Mouse (Mus musculus) adrenal gland, adult (tissue): ENCODE measurements at regions not wholly inside any gene's neighbourhood (a gene's known extent, or its start where the extent isn't known, plus 50 kb on each side); places are given as distances from the start of the nearest gene placed in this dataset.
A peak's percentile ranks its signal among the peaks of the same experiment; 100 is the strongest.

Experiments
- DNase-seq, 2 experiments: peaks; one replicate each; pipeline ENCODE4 v3.0.0; 2022 to 2023; ENCODE audit warnings: low spot score in 1 of 2; ENCODE audit not compliant: inconsistent age in 2 of 2

DNA sequence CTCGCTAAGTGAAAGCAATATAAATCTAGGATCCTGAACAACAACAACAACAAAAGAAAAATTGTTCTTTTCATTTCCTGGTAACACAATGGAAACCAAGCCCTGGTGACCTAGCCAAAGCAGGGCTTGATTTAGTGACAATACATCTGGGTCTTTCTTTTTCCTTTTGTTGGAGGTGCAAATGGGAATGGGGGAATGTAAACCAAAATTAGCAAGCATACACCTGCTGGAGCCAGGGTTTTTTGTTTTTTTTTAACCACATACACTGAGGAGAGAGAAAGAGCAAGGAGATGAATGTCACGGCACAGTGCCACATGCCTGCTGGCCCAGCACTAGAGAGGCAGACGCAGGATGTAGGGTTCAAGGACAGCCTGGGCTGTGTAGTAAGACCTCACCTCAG is 275.6 kb upstream of the Castor2 start:
- DNase-seq: no peak

GRCm38 (mm10) chr5:133821273-133821672 is 278.2 kb upstream of the Castor2 start:
- DNase-seq: no peak

GRCm38 (mm10) chr5:133815462-133815861 is 284.0 kb upstream of the Castor2 start:
- no peak for DNase-seq

DNA sequence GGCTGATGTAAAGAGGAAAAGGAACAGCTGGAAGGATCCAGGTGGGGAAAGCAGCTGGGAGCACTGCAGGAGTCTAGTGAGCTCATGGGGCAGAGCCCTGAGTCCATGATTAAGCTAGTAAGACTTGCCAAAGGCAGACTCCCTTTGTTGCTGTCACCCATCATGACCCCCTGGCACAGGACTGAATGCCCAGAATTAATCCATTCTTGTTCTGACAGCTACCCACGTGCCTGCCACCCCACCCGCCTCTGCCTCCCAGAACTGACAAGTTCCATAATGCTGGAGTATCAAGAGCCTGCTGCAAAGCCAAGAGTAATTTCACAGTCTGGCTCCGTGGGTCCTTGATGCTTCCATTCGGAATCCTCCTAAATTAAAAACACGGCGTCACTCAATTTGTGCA is 285.1 kb upstream of the Castor2 start:
- DNase-seq: no peak

DNA sequence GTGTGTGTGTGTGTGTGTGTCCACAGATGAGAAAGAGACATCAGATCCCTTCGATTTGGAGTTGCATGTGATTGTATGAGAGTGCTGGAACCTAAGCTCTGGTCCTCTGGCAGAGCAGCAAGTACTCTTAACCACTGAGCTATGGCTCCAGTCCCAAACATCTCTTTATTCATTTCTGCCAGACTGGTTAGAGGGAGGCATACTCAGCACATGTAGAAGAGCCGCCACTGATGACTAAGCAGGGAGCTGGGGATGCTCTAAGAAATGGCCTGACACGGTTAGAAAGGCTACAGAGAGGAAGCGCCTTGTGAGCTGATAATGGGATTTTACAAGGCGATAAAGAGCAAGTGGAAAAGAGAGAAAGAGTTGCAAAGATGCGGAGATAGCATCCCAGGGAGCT is 287.3 kb upstream of the Castor2 start:
- DNase-seq: no peak

DNA sequence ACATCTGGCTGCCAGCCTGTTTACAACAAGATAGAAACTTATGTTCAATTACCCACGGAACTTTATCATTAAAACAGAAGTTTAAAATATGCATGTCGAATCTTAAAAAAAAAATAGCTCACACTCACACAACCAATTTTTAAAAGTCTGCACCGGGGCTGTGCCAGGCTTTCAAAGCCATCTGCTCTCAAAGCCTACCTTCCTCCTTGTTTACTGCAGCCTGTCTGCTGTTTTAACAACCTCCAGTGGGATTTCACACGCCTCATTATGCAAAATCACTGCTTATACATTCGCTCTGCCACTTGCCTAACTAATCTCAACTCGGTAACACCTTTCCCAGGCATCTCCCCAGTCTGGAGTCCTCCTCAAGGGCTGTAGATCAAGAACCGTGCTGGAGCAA is 292.6 kb upstream of the Castor2 start:
- no peak for DNase-seq

DNA sequence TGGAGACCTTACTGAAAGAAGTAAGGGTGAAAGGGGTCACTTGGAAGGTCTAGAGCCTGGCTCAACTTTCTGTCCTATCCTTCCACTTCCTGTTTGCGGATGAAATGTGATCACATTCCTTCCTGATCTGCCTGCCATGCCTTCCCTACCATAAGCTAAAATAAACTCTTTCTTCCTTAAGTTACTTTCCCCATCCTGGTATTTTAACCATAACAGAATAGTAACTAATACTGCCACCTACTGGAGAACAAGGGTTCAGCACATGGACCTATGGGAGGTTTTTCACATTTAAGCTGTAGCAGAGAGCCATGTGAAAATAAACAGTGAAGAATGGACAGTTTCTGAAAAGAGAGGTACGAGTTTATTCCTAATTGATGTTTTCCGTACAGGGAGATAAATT is 297.5 kb upstream of the Castor2 start:
- peak in 1 of 2 experiments; percentile 27 for DNase-seq

DNA sequence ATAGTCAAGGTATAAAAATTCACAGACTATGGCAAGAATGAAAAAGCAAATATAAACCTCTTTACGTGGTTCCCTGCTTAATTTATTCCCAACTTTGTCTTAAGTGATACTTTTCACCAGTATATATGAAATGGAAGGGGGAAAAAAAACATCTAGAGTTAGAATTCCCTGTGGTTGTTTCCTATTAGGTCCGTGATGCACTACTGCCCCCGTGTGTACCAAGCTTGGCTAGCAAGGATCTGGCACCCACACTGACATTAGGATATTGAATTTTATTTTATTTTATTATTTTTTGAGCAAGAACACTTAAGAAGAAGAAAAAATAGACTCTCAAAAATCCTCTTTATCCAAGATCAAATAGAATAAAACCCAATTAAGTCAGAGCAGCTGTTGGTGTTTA is 303.9 kb upstream of the Castor2 start:
- peak in 1 of 2 experiments; percentile 34 for DNase-seq

DNA sequence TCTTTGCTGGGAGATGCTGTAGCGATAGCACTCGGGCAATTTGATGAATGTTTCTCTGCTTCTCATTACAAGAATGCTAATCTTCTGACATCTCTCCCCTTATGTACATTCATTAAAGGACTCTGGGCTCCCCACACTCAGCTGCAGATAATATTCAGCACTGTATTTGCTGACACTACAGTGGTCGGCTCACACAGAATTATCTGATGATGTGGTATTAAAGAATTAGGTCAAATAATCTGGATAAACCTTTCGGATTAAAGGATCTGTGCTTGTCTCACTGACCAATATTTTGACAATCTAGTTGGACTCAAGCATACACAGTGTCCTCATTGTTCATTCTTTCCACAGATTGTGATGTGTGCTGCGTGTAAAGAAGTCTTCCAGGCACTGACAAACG is 308.8 kb upstream of the Castor2 start:
- no peak for DNase-seq

GRCm38 (mm10) chr5:133788006-133788405 is 311.5 kb upstream of the Castor2 start:
- no peak for DNase-seq

GRCm38 (mm10) chr5:133787491-133787890 is 312.0 kb upstream of the Castor2 start:
- DNase-seq: peak in 1 of 2 experiments; percentile 24

DNA sequence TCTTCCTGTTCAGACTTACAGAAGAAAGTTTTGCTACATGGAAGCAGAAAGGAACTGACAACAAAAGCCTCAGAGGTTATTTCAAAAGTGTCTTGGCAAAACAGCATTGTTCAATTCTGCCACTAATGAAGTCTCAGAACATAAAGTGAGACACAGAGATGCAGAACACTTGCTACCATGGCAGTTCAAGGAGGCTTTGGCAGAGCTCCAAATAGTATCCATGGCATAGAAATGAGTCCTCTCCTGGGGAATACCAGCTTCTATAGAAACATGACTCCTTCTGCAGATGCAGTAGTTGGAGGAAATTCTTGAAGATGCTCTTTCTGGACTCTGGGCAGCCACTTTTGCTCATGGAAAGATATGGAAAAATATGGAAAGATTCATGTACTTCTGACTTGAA is 322.9 kb upstream of the Castor2 start:
- no peak for DNase-seq

GRCm38 (mm10) chr5:133774116-133774515 is 325.4 kb upstream of the Castor2 start:
- no peak for DNase-seq

DNA sequence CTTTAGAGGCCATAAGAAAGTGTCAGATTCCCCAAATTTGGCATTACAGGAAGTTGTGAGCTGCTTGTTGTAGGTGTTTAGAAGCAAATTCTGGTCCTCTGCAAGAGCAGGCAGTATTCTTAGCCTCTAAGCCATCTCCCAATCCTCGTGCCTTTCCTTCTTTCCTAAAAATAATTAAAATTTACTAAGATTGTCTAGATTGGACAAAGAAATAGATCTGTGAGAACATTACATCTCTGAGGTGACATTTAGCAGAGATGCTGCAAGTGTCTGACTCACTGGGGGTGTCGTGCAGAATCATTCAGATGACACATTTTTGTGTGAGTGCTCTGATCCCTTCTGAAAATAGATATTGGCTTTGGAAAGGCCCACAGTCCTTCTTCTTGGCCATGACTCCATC is 330.7 kb upstream of the Castor2 start:
- DNase-seq: no peak

DNA sequence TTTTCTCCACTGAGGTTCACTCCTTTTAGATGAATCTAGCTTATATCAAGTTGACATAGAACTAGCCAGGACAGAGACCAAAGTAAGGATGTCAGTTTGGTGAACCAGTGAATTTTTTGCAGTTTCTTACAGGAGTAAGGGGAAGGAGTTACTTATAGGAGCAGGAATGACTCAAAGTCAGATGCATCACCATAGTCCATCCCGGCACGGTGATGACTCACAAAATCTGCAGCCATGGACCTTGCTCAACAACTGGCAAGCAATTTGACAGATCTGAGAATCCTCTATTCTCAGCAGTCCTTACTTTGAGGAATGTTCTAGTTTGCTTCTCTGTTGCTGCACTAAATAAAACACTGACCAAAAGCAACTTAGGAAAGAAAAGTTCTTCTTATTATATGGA is 341.7 kb upstream of the Castor2 start:
- DNase-seq: peak; percentile 5 to 52

GRCm38 (mm10) chr5:133754180-133754579 is 345.3 kb upstream of the Castor2 start:
- DNase-seq: no peak

GRCm38 (mm10) chr5:133753461-133754160 is 345.9 kb upstream of the Castor2 start:
- DNase-seq: no peak

GRCm38 (mm10) chr5:133746960-133747359 is 352.6 kb upstream of the Castor2 start:
- DNase-seq: no peak

DNA sequence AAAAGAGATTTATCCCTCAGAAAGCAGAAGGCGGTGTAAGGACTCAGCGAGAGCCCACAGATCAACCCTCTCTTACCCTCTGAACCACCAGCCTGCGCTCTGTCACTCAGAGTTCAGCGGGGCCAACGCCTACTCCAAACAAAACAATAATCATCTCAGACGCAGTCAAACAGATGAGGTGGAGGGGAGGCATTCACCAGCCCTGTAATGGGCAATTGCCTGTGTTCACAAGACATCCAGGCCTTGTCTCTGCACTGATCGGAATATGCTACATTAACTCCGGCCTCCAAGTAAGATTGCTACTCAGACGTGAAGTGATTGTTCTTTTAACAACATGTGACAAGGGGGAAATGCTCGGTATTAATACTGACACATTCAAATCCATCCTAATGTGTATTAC is 353.1 kb upstream of the Castor2 start:
- DNase-seq: no peak

- no peak for DNase-seq
Observed at GRCm38 (mm10) chr5:133744136-133744535, 355.4 kb upstream of the Castor2 start.

DNA sequence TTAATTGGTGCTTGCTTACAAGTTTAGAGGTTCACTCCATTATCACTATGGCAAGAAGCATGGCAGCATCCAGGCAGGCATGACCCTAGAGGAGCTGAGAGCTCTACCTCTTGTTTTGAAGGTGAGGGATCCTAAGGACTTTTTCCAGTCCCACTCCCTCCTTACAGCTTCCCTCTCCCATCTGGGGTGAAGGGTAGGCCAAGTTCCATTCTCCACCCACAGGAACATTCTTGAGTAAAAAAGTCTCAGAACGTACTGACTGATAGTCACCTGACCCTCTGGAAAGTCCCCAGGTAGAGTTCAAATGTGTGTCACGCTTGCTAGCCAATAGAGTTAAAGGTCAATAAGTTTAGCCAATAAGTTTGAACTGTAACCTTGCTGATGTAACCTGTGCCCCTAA is 355.9 kb upstream of the Castor2 start:
- DNase-seq: no peak

DNA sequence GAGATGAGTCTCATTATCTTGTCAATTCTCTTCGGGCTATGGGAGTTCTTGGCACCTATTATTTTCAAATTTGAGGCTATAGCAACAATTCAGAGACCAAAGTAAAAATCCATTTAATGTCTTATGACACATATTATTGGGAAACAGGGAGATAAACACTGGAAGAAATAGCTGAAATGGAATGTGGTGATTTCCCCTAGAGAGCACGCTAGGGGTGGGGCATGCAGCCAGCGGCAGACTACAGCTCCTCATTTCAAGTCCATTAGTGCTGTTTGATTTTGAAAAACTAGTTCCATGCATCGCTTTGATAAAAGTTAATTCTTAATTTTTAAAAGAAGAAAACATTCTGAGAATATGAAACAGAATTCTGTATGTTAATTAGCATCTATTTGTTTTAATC is 367.6 kb upstream of the Castor2 start:
- no peak for DNase-seq
